In the genomic region with DNA sequence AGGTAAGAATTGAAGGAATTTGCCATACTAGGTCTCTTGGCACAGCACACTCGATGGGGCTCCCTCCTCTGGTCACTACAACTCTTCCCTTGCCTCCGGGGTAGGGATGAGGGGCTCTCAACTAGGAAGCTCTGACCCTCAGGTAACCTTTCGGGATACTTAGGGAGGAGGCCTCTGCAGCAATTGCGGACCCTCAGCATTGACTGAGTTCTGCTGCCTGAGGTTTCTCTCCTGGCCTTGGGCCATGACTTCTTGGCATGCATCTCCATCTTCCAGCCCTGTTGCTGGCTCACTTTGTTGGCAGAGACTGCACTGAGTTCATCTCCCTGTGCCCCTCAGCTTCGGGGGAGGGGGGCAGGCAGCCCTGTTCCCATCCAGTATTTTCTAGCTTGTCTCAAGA, we compare ENCODE assay signal across 9 mouse cellular contexts.
DNase-seq lines count a peak whose midpoint lies in the region; ATAC-seq and TF ChIP-seq lines count a peak whose summit lies in the region.
"Had no signal": no experiment of that assay in that cellular context is flagged by ENCODE, and none has a peak within 500 bp of the region (broad histone marks: within the 10 kb centered on the region; RNA-seq: fewer than 3 reads in every experiment).

No protein-coding gene starts in this region.

- peaks cover 3% of the 10 kb centered on the region; the same call in 1 of the 2 replicates for H3K4me1 ChIP-seq in heart, adult 2 months (ENCODE audit: control insufficient read depth, insufficient read depth, low read length)
- H3K4me1 ChIP-seq in liver, embryonic 11.5 days (replicated peaks; ENCODE audit: control insufficient read depth, insufficient read depth, low read length): no peaks in the 10 kb centered on the region

- no peak for ATAC-seq in liver, embryonic 11.5 days (replicated peaks; ENCODE audit: low FRiP score)
- no peak for ATAC-seq in CD4-positive, CD25-positive, alpha-beta regulatory T cell, adult 4 months

- no peak for TF ChIP-seq POLR2A in heart, adult 2 months (IDR thresholded peaks at IDR 0.05; ENCODE audit: insufficient read depth, low read depth, low read length)

- no peak overlapping the region for H3K4me3 ChIP-seq in heart, adult 2 months
- no peak overlapping the region for H3K4me3 ChIP-seq in liver, embryonic 11.5 days (ENCODE audit: low read depth, low read length)
- H3K4me3 ChIP-seq: myocyte had no signal

- H3K4me2 ChIP-seq in liver, embryonic 11.5 days: no peak overlapping the region

- H3K27me3 ChIP-seq in heart, adult 2 months (ENCODE audit: control insufficient read depth, insufficient read depth, low read length): no peaks in the 10 kb centered on the region
- H3K27me3 ChIP-seq in liver, embryonic 11.5 days (replicated peaks; ENCODE audit: control insufficient read depth, insufficient read depth, low read length): no peaks in the 10 kb centered on the region

- H3K79me2 ChIP-seq in heart, adult 2 months (replicated peaks; ENCODE audit: control insufficient read depth, insufficient read depth, low read length): no peaks in the 10 kb centered on the region

- TF ChIP-seq EP300 in heart, adult 2 months (IDR thresholded peaks at IDR 0.05; ENCODE audit: insufficient read depth, low read depth, low read length): no peak

- WGBS in heart, adult 2 months: 64% methylated on average over 5 of the region's 5 CpGs
- 87% methylated on average over 5 of the region's 5 CpGs for WGBS in liver, embryonic 11.5 days

- H3K9ac ChIP-seq in heart, adult 2 months (ENCODE audit: low read depth, low read length): no peak overlapping the region
- no peak overlapping the region for H3K9ac ChIP-seq in liver, embryonic 11.5 days (ENCODE audit: low read depth, low read length)

- intact Hi-C loops in heart, adult 2 months (cut with DNase I): loop anchor here (2.0 to 5.0 kb wide), 2 partner anchors 37 to 62 kb away; no protein-coding TSS in a partner anchor
- intact Hi-C loops in heart, postnatal 36 days (cut with DNase I): loop anchor here (5.0 kb wide), 1 partner anchor 37 kb away; no protein-coding TSS in a partner anchor

- peak overlapping the region; percentile 47 for H3K27ac ChIP-seq in heart, adult 2 months
- H3K27ac ChIP-seq in liver, embryonic 11.5 days (ENCODE audit: low read depth, low read length): no peak overlapping the region

- H3K36me3 ChIP-seq in heart, adult 2 months (ENCODE audit: control insufficient read depth, insufficient read depth, low read length): peaks cover 3% of the 10 kb centered on the region; the same call in 1 of the 2 replicates
- H3K36me3 ChIP-seq in liver, embryonic 11.5 days (ENCODE audit: control insufficient read depth, insufficient read depth, low read length): 0 out of 2 replicates have a peak, but pooled peaks cover under 1% of the 10 kb centered on the region

- TF ChIP-seq CTCF in heart, adult 2 months (IDR thresholded peaks at IDR 0.05): no peak

- DNase-seq in heart, adult 2 months: no peak
- DNase-seq in heart, postnatal 36 days: no peak
- DNase-seq in right cerebral cortex, postnatal 4 days: peak; percentile 52
- no peak for DNase-seq in right cerebral cortex, adult 18-20 months
- peak; percentile 25 for DNase-seq in kidney, adult 9 months
- DNase-seq in testis, postnatal 14 days (ENCODE audit: low spot score): peak; percentile 29
- DNase-seq in liver, embryonic 11.5 days (ENCODE audit: low spot score): no peak

- H3K9me3 ChIP-seq in liver, embryonic 11.5 days (ENCODE audit: control insufficient read depth, low read length): no peaks in the 10 kb centered on the region

Comparison
In these comparisons a context has a peak if more than half of its experiments do, and no peak if none do; other contexts are left out.
1. DNase-seq: peak in right cerebral cortex, postnatal 4 days (single experiment), kidney, adult 9 months (single experiment) and testis, postnatal 14 days (single experiment); none in heart, adult 2 months (0 of 2), heart, postnatal 36 days (0 of 2), right cerebral cortex, adult 18-20 months (single experiment) and liver, embryonic 11.5 days (single experiment).